Mouse (Mus musculus) liver, adult 2 months (tissue): ENCODE measurements around the gene Fcer1g.

ENCODE experiments used
- CTCF ChIP-seq: fragments of 200-500 bp; IDR thresholded peaks from 2 replicates; pipeline ENCODE4 v1.5.1; 2011; ENCODE audit warnings: low read depth, low read length, control low read depth
- POLR2A ChIP-seq: fragments of 200-500 bp; IDR thresholded peaks from 2 replicates; pipeline ENCODE4 v1.6.1; 2011; ENCODE audit warnings: low read length, control low read depth; ENCODE audit not compliant: insufficient read depth; ENCODE audit errors: extremely low read depth

DNA sequence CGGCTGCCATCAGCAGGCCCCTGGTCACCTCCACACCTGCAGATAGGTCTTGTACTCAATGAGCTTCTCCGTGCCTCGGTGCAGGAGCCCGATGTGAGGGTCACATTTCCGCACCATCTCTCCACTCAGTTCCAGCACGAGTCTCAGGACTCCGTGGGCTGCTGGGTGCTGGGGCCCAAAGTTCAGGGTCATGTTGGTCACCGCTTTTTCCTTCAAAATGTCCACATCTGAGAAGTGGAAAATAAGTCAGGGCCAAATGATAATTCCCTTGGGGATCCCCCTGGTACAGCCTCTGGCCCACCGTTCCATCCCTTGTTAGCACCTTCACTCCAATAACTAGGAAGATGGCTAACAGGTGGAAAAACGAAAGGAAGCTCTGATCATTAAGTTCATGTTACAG, 6.7 kb upstream of the Fcer1g start:
- TF ChIP-seq CTCF = no peak
- no peak for TF ChIP-seq POLR2A
